Mouse (Mus musculus) retina, postnatal 7 days (tissue): ENCODE measurements around the gene Slc22a14.
A peak's percentile ranks its signal among the peaks of the same experiment; 100 is the strongest.

ENCODE experiments used
- DNase-seq: peaks from one replicate; pipeline ENCODE4 v3.0.0-alpha.2; 2012; ENCODE audit warnings: low read depth, low spot score

Gene Slc22a14

GRCm38 (mm10) chr9:119206666-119207065 is 158.7 kb downstream of the Slc22a14 start:
- no peak for DNase-seq

DNA sequence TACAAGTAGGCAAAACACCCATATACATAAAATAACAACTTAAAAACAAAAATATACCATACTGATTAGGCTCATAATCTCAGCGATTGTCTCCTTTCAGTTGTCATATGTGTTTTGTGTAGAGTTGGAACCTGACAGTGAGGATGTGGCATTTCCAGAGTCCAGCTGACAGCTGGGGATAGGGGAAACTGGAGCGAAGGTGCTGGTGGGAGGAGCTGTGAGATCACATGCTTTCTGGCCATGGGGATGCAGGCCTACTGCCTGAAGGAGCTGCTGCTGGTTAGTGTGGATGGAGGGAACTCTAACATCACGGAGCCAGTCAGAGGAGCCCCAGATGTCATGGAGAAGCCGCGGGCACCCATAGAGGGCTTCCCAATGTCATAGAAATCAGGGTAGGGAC is 159.6 kb downstream of the Slc22a14 start:
- no peak for DNase-seq

DNA sequence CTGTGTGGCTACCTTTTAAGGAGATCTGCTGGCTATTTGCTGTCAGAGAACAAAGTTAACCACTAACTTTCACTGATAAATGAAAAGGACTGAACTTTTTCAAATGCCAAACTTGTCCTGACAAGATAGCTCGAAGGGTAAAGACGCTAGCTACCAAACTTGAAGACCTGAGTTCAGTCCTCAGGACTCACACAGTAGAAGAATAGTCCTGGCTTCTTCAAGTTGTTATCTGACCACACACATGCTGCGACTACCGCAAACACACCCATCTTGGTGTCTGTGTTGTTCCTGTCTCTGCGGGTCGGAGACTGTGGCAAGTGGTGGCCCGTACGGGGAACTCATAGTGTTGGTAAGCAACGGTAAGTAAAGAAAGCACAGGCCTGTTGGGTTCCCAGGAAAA is 161.7 kb downstream of the Slc22a14 start:
- DNase-seq = no peak

DNA sequence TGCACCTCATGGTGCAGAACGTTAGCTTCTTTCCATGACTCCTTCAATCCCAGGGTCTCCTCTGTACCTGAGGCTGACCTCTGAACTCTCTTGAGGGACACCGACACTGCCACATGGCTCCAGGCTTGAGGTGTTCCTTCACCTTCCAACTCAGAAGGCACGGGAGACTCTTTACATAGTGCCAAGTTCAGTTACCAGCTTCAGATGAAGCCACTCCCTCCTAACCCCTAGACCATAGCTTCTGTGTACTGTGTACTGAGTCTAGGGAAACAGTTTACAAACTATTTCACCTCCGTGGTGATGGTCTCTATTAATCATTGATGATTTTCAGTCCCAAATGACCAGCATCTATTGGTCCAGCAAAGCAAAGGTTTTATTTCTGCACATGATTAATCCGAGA is 163.7 kb downstream of the Slc22a14 start:
- no peak for DNase-seq

GRCm38 (mm10) chr9:119199151-119199861 is 166.0 kb downstream of the Slc22a14 start:
- no peak for DNase-seq

DNA sequence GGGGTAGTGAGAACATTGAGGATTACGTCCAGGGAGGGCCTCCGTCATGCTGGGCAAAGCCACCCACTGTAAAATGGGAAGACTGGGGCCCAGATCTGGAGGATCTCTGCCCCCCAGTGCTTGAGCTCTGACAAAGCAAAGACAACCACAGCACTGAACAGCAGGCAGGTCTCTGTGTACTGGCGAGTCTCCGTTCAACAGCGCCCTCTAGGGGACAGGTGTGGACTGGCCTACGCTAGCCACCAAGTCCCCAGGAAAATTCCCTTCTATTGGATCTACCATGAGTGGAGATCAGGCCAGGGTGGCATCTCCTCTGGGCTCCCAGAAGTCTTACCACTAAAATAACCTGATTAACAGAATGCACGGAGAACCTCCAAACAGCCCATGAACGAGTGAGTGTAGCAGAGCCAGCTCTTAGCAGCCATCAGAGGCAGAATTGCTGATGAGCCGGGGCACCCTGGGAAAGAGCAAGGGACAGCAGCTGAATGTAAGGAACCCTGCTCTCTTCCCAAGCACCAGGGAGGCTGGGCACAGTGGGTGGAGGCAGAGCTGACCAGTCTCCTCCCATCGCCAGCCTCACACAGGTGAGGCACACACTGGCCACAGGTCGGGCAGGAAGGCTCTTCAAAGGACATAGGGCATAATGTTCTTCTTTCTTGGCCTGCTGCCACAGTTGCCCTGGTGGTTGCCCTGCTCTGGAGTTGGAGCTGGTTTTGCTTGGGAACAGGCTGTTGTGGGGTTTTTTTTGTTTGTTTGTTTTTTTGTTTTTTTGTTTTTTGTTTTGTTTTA is 173.0 kb downstream of the Slc22a14 start:
- DNase-seq = peak; percentile 23

DNA sequence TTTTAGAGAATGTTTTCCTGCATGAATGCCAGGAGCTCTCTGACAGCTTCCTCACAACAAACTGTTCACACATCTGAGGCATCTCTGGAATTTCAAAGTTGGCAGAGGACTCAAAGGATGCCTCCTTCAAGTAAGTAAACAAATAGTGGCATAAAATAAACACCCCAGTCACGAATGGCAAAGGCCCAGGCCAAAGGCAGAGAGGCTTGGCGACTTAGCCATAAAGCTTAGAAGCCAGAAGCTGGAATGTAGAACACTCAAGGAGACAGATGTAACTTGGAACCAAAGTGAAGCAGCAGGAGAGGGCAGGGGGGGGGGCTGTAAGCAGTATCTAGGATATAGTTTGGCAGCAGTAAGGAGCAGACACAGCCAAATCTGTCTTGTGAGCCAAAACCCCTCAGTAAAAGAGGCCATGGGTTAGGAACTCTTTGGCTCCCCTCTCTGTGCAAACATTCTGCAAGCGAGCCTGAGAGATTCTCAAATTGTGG is 184.1 kb downstream of the Slc22a14 start:
- DNase-seq = no peak

DNA sequence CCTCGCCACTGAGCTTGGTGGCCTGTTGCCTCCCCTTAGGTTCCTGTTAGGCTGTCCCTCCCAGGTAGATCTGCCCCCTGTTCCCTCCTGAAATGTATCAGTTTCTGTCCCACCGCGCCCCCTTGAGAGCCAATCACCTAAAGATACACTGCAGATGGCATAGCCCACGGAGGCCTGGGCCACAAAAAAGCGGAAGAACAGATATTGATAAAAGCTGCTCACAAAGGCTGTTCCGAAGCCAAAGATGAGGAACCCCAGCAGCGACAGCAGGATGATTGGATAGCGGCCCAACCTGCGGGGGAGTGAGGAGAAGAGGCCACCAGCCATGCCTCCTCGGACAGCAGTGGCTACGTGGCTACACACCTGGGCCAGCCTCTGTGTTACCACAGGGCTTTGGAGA is 186.1 kb downstream of the Slc22a14 start:
- no peak for DNase-seq

DNA sequence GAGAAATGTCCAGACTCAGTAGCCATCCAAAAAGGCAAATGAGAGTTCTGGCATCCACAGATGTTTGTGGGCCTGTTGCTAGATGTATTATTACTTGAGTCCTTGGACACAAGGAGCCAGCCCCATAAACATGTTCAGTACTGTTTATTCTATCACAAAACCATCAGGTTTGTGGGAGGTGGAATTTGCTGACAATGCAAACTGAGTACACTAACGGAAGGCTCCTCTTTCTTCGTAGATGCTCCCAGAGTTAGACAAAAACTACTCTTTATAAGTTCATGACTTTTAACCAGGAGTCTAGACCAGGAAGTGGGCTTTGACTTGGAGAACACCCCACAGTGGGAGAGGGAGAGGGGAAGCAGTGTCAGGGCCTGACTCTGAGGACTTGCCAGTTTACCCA is 197.7 kb downstream of the Slc22a14 start:
- no peak for DNase-seq

DNA sequence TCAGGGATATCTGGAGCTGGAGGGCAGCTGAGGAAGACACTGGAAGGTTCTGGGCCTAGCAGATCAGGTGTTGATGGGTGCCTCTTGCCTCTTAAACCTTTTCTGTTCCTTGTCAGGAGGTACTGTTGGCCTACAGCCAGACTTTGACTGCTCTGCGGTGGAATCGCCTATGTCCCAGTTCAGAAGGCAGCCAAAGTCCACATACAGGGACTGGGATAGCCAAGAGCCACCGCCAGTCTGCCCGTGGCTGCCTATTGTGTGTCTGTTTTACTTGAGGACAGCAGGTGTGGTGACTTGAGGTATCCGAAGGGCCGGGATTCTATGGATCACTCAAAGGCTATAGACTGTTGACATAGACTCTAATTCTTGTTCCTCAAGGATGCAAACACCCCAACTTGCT is 199.8 kb downstream of the Slc22a14 start:
- DNase-seq = no peak

DNA sequence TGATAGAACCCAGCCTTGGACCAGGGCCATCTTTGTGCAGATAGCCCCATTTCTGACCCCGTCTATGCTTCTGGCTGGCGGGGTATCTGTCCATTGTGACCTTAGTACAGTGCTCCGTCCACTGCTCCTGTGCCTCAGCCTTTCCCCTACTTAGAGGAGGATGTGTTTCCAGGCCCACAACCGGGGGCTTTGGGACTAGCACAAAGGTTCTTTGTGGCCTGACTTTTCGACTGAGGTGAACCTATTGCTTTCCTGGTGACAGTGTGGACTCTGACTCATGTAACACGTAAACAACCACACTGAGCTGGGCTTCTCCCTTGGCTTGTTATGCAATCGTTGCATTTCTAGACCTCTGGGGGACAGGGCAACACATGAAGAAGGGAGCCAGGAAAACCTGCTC is 200.6 kb downstream of the Slc22a14 start:
- no peak for DNase-seq

- no peak for DNase-seq
Measured at GRCm38 (mm10) chr9:119160689-119161088, 204.7 kb downstream of the Slc22a14 start.

- DNase-seq = no peak
Measured at GRCm38 (mm10) chr9:119158861-119159260, 206.5 kb downstream of the Slc22a14 start, which contains the start of gene Gm47289. Gm47289 (plus strand) TSS chr9:119159161.

DNA sequence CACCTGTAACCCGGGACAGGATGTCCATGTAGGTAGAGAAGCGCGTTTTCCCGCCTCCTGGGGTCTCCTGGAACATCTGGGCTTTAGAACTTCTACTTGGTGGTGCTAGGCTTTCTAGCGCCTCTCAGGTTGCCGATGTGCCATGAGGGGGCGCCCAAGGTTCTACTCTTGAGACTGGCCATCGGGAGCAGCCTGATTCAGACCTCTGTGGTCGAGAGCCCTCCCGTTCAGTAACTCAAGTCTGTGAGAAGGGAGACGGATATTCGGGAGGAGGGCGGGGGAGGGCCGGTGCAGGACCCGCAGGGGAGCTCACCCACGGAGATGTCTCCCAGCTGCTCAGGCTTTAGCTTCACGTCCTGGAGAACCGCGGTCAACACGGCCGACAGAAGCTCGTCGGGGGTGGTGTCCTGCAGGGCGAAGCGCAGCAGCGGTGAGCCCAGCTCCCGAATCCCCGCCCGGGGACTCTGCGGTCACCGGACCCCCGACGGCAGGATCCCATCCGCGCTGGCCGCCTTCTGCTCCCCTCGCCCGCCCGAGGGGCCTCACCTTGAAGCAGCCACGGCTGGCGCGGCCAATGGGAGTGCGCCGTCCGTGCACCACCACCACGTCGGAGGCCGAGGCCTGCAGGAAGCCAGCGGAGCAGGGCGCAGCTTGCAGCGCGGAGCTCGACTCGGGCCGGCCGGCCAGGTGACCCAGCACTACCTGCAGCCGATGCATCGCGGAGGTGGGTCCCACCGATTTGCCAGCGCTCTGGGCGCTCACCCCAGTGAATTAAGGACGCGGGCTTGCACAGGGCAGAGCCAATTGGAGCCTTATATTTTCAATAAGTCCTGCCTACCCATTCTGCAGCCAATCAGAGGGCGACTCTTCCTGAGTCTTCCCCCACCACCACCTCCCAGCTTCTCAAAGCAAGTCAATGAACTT is 208.8 kb downstream of the Slc22a14 start, which contains the start of gene Acaa1b:
Gene Acaa1b (minus strand): TSS at position 816 of the 924 bp plus-strand sequence.
- DNase-seq = peak; percentile 61

DNA sequence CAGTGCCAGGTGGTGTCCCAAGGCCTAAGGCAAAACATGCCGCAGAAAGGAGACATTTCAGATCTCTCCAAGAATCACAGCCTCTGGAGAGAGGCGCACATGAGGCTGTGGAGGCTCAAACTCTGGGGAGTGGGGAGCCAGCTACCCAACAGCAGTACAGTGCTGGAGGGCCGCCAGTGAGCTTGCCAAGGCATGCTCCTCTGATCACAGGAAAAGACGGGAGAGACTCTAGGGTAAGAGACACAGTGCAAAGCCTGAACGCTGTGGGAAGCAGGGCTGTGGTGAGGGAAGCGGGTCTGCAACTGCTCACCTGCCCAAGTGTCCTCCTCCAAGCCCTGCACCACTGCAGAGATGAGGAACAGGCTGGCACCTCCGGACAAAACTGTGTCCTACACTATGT is 209.5 kb downstream of the Slc22a14 start:
- DNase-seq = no peak

DNA sequence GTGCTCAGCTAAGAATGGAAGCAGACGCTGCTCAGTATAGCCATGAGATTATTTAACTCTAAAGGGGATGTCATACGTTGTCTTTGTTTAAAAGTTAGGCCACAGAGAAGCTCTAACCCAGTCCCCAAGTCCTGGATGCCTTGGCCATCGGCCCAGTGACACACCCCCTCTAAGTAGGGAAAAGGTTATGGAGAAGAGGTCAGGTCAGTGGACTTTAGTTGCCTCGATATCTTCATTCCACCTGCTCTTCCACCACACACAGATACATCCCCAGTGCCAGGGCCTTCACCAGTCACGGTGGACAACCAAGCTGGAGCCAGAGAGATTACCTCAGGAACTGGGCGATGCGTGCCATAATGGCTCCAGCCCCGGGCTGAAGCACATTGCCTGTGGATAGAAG is 209.9 kb downstream of the Slc22a14 start:
- no peak for DNase-seq

- DNase-seq = no peak
Measured at GRCm38 (mm10) chr9:119151751-119152150, 213.6 kb downstream of the Slc22a14 start.

DNA sequence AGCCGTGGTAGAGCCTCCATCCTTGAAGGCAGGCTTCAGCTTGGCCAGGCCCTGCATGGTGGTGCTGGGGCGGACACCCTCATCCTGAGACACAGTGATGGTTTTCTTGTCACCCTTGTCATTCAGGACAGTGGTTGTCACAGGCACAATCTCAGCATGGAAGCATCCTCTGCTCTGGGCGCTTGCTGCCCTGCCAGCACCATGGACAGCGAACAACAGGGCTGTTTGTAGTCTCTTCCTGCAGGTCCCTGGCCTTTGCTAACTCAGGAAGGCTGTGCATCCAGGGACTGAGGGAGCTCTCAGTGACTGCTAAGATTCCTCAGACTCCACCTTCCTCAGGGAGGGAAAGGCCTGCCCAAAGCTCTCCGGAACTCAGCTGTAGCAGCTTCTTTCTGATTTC is 215.8 kb downstream of the Slc22a14 start:
- no peak for DNase-seq

GRCm38 (mm10) chr9:119146098-119146770 is 219.1 kb downstream of the Slc22a14 start:
- DNase-seq = no peak

- no peak for DNase-seq
Measured at GRCm38 (mm10) chr9:119145638-119146037, 219.7 kb downstream of the Slc22a14 start.

GRCm38 (mm10) chr9:119145137-119145536 is 220.2 kb downstream of the Slc22a14 start:
- DNase-seq = no peak
